Mouse (Mus musculus): Measurements from ENCODE around the gene Med18.

- TF ChIP-seq CTCF (IDR thresholded peaks at IDR 0.05) (no peak), EP300 (IDR thresholded peaks at IDR 0.05) (no peak)
Observed at GRCm38 (mm10) chr4:132506250-132506649, 42.5 kb upstream of the Med18 start.

Measured in lung, postnatal 0 days (tissue).